Mouse (Mus musculus) inflammation-experienced regulatory T-cells (primary cell): Measurements from ENCODE around the gene Oxa1l. TPM values are rescaled to one million over a fixed set of nuclear protein-coding genes. Genes with fewer than 3 reads are reported as not detected.

ENCODE experiments used
- polyA plus RNA-seq, 2 experiments: library from polyadenylated mRNA; unstranded; fragments of 100-300 nt; shearing (Covaris generic); gene quantifications; one replicate each; pipeline ENCODE4 v1.2.1; 2017

Oxa1l gene
- 10 to 100 TPM; 54.3 to 58.1 TPM for polyA plus RNA-seq

GRCm38 (mm10) chr14:54360577-54361340 is at the start of gene Oxa1l:
Oxa1l (plus strand) TSS chr14:54360834.

DNA sequence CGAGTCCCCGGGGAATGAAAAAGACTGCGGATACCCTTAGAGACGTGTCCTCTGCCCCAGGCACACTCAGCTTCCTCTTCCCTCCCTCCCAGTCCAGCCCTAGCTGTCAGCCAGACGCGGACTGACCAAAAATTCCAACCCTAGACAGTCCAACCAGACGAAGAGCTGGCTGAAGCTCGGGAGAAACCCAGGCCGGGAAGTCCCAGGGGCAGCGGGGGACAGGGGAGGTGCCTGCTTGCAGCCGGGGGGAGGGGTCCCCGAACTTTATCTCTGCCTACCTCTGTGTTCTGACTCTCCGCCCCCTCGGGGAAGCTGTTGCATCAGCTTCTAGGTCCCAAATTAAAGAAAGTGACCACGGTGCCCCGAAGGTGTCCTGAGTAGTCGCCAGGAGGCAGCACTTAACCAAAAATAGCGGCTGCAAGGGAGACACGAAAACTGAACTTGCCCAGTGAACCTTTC is 57.0 kb downstream of the Oxa1l start, which contains the start of gene Slc7a7:
TSS of gene Slc7a7 (minus strand) at position 158 of the 459 bp plus-strand sequence.

Other genes with a start within 250 kb of the Oxa1l start
- 100 to 1,000 TPM; 437 to 475 TPM for gene Dad1, start 106.7 kb upstream of the Oxa1l start, polyA plus RNA-seq
- 10 to 100 TPM; 20.6 to 32.2 TPM for gene Abhd4, start 106.6 kb upstream of the Oxa1l start, polyA plus RNA-seq
- gene Olfr49, start 75.9 kb upstream of the Oxa1l start, polyA plus RNA-seq = under 1 TPM in 1 of 2 experiments, not detected in 1; 0.04 TPM
- gene Slc7a7, start 56.9 kb downstream of the Oxa1l start, polyA plus RNA-seq = 1 to 10 TPM; 1.5 to 1.6 TPM
- 100 to 1,000 TPM; 170 to 222 TPM for gene Mrpl52, start 66.1 kb downstream of the Oxa1l start, polyA plus RNA-seq
- 10 to 100 TPM in 1 of 2 experiments, 1 to 10 TPM in 1; 6.7 to 25.0 TPM for gene Mmp14, start 70.8 kb downstream of the Oxa1l start, polyA plus RNA-seq
- gene Lrp10, start 103.3 kb downstream of the Oxa1l start, polyA plus RNA-seq = 100 to 1,000 TPM; 364 to 420 TPM
- gene Rem2, start 115.3 kb downstream of the Oxa1l start, polyA plus RNA-seq = under 1 TPM; 0.35 to 0.87 TPM
- gene Prmt5, start 156.7 kb downstream of the Oxa1l start, polyA plus RNA-seq = 10 to 100 TPM; 35.4 to 48.8 TPM
- 10 to 100 TPM; 32.7 to 36.5 TPM for gene Haus4, start 193.8 kb downstream of the Oxa1l start, polyA plus RNA-seq
- gene Ajuba, start 216.7 kb downstream of the Oxa1l start, polyA plus RNA-seq = under 1 TPM; 0.81 to 0.84 TPM
- 1 to 10 TPM; 1.8 to 1.9 TPM for gene 4931414P19Rik, start 245.2 kb downstream of the Oxa1l start, polyA plus RNA-seq